Mouse (Mus musculus): Measurements from ENCODE around the gene Tmem208. TPM values are rescaled to one million over a fixed set of nuclear protein-coding genes. Genes with fewer than 3 reads are reported as not detected.
A peak's percentile ranks its signal among the peaks of the same experiment; 100 is the strongest.

Tmem208 gene
- polyA plus RNA-seq, 1 experiment from 2014 or later: 101 TPM

DNA sequence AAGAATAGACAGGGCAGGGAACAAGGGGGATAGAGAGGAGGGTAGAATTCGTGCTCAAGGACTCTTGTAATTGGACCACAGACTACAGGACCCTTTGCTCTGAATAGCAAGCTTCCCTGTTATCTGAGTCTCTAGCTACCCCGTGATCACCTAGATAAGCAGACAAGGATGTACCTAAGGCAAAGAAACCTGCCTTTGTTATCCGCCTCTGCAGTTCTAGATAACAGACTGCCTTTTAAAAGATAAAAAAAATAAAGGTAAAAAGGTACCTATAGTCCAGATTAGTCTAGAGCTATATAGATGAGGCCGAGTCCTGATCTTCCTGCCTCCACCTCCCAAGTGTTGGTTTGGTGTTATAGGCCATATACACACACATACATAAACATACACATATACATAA is 16.6 kb downstream of the Tmem208 start:
- DNase-seq (ENCODE audit: low spot score): no peak
- Histone ChIP-seq H3K4me3 (no peak overlapping the region), H3K36me3 (peaks cover 8% of the 10 kb centered on the region), H3K27ac (no peak overlapping the region), H3K9me3 (no peaks in the 10 kb centered on the region), H3K4me1 (peaks cover 74% of the 10 kb centered on the region), H3K27me3 (ENCODE audit: insufficient read depth, poor library complexity, severe bottlenecking) (no peaks in the 10 kb centered on the region)
- WGBS: 66% methylated on average over 4 of the region's 4 CpGs

DNA sequence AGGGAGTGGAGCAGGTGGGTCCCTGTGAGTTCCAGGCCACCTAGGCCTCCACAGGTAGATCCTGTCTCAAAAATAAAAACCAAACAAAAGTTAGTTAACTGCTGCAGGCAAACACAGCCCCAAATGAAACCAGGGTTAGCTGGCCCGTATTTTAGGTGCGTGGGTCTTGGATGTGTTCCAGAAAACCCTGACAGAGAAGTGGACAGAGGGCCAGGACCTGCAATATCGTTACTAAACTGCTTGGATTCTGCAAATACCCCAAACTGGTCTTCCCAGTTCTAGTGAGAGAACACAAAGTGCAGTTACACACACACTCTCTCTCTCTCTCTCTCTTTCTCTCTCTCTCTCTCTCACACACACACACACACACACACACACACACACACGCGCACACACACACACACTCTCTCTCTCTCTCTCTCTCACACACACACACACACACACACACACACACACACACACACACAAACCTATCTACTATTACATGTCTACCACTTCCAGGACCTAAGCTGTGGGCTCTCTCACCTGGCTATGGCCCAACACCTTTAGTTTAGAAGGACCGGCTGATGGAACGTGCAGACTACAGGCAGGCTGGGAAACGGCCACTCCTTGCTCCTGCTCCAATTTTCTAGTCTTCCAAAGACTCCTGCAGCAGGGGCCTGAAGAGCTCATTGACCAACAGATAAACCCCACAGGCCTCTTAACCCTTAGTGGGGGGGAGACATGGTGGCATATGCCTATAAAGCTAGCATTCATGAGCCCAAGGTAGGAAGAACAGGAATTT is 17.8 kb downstream of the Tmem208 start:
- Histone ChIP-seq H3K4me3 (no peak overlapping the region), H3K27ac (0 out of 2 replicates have a peak overlapping the region, but pooled peaks have one; percentile 36), H3K9me3 (no peaks in the 10 kb centered on the region), H3K4me1 (peaks cover 70% of the 10 kb centered on the region), H3K27me3 (ENCODE audit: insufficient read depth, poor library complexity, severe bottlenecking) (no peaks in the 10 kb centered on the region), H3K36me3 (no peaks in the 10 kb centered on the region)
- whole genome bisulfite sequencing: 59% methylated on average over 8 of the region's 8 CpGs
- DNase-seq (ENCODE audit: low spot score): no peak

DNA sequence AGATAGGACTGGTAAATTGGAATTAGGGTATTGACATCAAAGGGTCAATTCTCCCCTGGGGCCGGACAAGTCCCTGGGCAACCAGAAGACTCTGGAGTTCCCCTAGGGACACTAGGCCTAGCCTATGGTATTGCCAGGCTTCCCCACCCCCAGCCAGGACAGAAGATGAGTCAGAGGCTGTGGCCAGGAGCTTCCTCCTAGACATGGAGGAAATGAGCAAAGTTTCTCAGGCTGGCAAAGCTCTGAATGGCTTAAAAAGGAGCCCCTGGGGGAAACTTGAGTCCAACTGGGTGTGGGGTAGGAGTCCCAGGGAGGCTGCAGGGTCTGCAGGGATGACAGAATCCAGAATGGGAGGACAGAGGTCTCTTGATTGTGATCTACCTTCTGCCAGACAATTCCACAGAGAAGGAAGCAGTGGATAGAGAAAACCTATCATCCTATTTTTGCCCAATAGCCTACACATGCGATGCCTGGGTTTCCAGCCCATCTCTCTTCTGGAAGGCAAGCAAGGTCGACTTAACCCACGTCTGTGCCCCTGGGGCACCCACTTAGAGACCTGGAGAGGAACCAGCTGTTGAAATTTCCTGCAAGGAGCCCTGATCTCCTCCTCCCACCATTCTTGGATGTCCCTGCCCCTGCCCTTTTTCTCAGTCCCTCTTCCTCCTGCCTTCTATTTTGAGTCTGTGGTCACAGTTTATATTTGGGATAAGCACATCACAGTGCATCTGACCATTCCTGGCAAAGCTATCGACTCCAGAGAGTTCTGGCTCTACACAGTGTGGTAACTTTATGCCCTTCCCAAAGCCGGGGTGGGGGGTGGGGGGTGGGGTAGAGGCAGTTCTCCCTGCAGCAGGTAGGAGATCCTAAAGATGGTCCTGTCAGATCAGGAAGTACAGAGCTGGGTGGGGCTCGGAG is 19.2 kb downstream of the Tmem208 start:
- peaks cover 70% of the 10 kb centered on the region for H3K4me1 ChIP-seq
- H3K9me3 ChIP-seq: no peaks in the 10 kb centered on the region
- peak overlapping the region; percentile 89 for H3K27ac ChIP-seq
- no peaks in the 10 kb centered on the region for H3K36me3 ChIP-seq
- DNase-seq (ENCODE audit: low spot score): no peak
- WGBS: 52% methylated on average over 7 of the region's 7 CpGs
- H3K4me3 ChIP-seq: peak overlapping the region; percentile 72
- no peaks in the 10 kb centered on the region for H3K27me3 ChIP-seq (ENCODE audit: insufficient read depth, poor library complexity, severe bottlenecking)

DNA sequence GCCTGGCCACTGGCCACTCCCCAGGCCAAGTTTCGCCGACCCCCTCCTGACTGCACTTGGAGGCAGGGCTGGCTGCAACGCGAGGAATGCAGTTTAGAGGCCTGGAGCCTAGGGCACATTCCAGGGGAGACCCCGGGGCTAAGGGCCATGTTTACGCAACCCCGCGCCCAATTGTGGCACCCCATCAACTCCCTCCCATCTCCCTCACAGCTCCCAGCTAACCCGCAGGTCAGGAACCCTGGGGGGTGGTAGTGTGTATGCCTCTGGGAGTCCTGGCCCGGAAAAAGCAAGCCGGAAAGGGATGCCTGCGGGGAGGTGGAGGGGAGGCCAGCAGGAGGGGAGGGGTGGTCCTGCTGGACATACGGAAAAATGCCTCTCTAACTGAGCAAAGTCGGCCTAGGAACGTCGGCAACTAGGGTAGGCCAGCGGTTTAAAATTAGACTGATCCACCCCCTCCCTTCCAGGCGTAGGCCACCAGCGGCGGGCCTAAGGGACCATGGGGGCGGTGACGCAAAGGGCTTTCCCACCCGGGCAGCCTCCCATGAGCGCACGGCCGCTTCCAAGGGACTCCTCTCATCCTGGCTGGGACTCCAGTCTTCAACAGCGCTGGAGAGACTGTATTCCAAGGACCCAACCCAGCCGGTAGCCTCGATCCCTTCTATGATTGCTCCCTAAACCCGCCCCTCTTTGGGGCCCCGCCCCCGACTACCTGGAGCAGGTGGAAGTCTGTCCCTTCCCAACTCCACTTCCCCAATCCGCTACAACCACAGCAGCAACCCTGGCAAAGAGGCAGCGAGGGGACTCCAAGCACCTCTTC is 20.7 kb downstream of the Tmem208 start:
- WGBS: under 1% methylated on average over 34 of the region's 34 CpGs
- peak; percentile 87 for DNase-seq (ENCODE audit: low spot score)
- Histone ChIP-seq H3K27me3 (ENCODE audit: insufficient read depth, poor library complexity, severe bottlenecking) (no peaks in the 10 kb centered on the region), H3K4me3 (peak overlapping the region; percentile 72), H3K4me1 (peaks cover 60% of the 10 kb centered on the region), H3K36me3 (no peaks in the 10 kb centered on the region), H3K9me3 (no peaks in the 10 kb centered on the region), H3K27ac (peak overlapping the region; percentile 89)

DNA sequence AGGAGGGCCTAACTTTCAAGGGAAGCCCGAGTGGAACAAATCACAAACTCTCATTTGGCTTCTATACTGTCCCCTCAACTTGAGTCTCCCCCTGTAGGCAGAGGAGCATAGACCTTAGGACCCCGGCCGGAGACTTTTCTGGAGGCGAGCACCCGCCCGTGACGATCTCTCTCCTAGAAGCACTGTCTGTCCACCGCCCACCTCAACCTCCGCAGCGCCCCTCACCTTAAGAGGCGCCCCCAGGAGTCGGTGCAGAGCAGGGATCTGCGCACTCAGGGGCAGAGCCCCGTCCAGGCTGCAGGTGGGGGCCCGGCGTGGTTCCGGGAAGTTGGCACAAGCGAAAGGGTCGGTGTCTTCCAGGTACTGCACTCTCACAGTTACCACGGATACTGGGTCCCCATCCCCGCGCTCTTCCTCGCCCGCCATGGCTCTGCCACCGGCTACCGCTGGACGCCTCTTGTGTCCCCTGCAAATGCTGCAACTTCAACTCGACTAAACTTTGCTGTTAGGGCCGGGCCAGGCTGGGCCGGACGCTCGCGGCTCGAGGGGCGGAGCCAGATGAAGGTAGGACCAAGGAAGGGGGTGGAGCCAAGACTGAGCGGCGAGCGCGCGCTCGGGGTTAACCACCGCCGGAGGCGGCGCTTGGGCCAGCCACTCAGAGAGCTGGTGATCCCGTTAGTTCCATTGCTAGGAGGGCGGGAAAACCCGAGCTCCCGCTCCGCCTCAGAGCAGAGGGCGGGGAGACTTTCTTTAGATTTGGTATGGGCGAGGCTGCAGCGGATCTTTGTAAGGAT is 21.5 kb downstream of the Tmem208 start, which contains the start of gene Fhod1:
Gene Fhod1, minus strand, starts transcription at position 526 of the 794 bp plus-strand sequence.
- WGBS: under 1% methylated on average over 53 of the region's 53 CpGs

DNA sequence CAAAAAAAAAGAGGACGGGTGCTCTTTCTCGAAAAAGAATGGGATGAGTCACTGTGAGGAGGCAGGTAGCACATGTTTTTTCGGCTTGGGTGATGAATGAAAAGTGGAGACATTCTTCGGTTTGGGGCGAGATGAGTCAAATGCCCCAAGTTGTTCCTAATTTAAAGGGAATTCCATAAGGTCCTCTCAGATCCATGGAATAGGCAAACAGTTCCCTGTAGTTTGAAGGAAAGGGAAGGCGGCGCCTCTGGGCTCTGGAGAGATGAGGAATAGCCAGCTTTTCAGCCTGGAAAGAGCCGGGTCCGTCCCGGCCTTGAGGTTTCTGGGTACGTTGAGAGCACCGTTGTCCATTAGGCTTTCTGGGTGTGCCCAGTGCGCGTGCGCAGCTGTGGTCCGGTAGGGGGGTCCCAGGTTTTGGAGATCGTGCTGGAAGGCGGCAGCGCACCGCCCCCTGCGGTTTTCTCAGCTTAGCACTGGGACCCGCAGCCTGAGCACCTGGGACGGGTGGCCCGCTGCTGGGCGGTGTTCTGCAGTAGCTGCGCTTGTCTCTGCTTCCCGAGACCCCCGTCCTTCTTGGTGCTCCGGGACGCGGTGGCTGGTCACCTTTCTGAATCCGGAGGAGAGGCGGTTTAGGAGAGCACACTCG is 22.4 kb downstream of the Tmem208 start, which contains the start of gene Slc9a5:
Gene Slc9a5, plus strand, starts transcription at position 394 of the 646 bp plus-strand sequence.
- under 1% methylated on average over 34 of the region's 34 CpGs for WGBS
- Histone ChIP-seq H3K27me3 (ENCODE audit: insufficient read depth, poor library complexity, severe bottlenecking) (no peaks in the 10 kb centered on the region), H3K27ac (peak within 1 kb of the TSS; percentile 89), H3K36me3 (no peaks in the 10 kb centered on the region), H3K4me3 (peak within 1 kb of the TSS; percentile 72), H3K4me1 (peaks cover 56% of the 10 kb centered on the region), H3K9me3 (no peaks in the 10 kb centered on the region)
- DNase-seq (ENCODE audit: low spot score): peak; percentile 91

More for the DNA sequence above, 21.5 kb downstream of the Tmem208 start, which contains the start of gene Fhod1:
- Histone ChIP-seq H3K4me3 (peak within 1 kb of the TSS; percentile 72), H3K27me3 (ENCODE audit: insufficient read depth, poor library complexity, severe bottlenecking) (no peaks in the 10 kb centered on the region), H3K4me1 (peaks cover 60% of the 10 kb centered on the region), H3K27ac (peak within 1 kb of the TSS; percentile 89), H3K36me3 (no peaks in the 10 kb centered on the region), H3K9me3 (no peaks in the 10 kb centered on the region)
- peak; percentile 97 for DNase-seq (ENCODE audit: low spot score)

DNA sequence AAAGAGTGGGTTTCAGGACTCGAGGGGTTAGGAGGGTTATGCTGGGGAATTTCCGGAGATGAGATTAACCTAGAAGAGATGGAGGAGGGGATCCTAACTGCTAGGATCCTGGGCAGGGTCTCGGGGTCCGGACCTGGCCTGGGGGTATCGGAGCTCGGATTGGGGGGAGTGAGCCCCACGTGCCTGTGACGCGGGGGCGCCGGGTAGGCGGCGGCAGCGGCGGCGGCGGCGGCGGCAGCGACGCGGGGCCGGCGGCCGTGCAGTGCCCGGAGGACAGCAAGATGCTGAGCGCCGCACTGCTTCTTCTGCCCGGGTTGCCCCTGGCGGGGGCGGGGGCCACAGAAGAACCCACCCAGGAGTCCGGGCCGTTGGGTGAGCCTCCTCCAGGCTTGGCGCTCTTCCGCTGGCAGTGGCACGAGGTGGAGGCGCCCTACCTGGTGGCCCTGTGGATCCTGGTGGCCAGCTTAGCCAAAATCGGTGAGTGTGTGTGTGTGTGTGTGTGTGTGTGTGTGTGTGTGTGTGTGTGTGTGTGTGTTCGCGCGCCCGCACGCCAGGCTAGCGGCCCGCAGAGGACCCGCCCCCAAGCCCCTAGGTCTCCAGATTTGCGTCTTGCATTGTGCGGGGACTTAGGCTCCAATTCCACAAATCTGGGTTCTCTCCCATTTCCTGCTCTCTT is 23.1 kb downstream of the Tmem208 start:
- H3K9me3 ChIP-seq: no peaks in the 10 kb centered on the region
- WGBS: under 1% methylated on average over 47 of the region's 48 CpGs
- H3K27ac ChIP-seq: peak overlapping the region; percentile 89
- no peaks in the 10 kb centered on the region for H3K27me3 ChIP-seq (ENCODE audit: insufficient read depth, poor library complexity, severe bottlenecking)
- H3K4me1 ChIP-seq: peaks cover 50% of the 10 kb centered on the region
- no peaks in the 10 kb centered on the region for H3K36me3 ChIP-seq
- no peak for DNase-seq (ENCODE audit: low spot score)
- peak overlapping the region; percentile 72 for H3K4me3 ChIP-seq

DNA sequence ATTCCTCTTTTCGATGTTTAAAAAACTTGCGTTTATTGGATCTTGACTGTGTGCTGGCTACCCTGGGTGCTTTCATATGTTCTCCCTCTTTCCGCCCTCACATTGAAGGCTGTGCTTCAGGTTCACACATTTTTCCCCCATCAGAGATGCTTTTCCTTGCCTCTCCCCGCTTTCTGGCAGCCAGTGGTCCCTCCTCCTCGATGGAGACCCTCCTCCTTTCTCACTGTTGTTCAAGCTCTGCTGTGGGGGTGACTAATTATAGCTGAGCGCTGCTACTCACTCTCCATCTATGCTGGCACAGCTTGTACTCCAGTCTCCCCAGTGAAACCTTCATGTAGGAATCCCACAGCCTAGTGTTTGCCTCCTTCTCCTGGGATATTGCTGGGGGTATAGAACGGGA is 24.0 kb downstream of the Tmem208 start:
- Histone ChIP-seq H3K27ac (no peak overlapping the region), H3K4me3 (peak overlapping the region; percentile 72), H3K4me1 (peaks cover 46% of the 10 kb centered on the region), H3K27me3 (ENCODE audit: insufficient read depth, poor library complexity, severe bottlenecking) (no peaks in the 10 kb centered on the region), H3K9me3 (no peaks in the 10 kb centered on the region), H3K36me3 (no peaks in the 10 kb centered on the region)
- no peak for DNase-seq (ENCODE audit: low spot score)
- WGBS: 35% methylated on average over 7 of the region's 7 CpGs

DNA sequence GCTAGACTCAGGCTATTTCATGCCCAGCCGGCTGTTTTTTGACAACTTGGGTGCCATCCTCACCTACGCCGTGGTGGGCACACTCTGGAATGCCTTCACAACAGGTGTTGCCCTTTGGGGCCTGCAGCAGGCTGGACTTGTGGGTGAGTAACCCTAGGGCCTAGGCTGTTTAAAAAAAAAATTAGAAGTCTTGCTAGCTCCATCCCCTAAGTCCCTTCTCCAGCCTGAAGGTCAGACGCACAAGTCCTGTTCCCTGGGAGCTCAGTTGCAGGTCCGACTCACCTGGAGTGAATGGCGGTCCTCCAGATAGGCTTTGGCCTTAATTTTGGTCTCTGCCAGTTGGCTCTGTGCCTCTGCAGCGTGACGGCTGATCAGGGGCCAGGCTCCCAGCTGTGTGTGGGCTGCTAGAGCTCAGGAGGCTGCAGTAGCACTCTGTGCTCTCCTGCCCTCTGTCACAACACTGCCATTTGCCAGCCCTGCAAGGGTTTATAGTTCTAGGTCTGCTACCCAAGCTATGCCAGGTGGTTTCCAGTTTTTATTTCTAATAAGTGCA is 27.5 kb downstream of the Tmem208 start:
- Histone ChIP-seq H3K27ac (no peak overlapping the region), H3K9me3 (no peaks in the 10 kb centered on the region), H3K36me3 (peaks cover 15% of the 10 kb centered on the region; the same call in 1 of the 2 replicates), H3K27me3 (ENCODE audit: insufficient read depth, poor library complexity, severe bottlenecking) (no peaks in the 10 kb centered on the region), H3K4me1 (peaks cover 33% of the 10 kb centered on the region), H3K4me3 (no peak overlapping the region)
- WGBS: 79% methylated on average over 8 of the region's 8 CpGs
- no peak for DNase-seq (ENCODE audit: low spot score)

DNA sequence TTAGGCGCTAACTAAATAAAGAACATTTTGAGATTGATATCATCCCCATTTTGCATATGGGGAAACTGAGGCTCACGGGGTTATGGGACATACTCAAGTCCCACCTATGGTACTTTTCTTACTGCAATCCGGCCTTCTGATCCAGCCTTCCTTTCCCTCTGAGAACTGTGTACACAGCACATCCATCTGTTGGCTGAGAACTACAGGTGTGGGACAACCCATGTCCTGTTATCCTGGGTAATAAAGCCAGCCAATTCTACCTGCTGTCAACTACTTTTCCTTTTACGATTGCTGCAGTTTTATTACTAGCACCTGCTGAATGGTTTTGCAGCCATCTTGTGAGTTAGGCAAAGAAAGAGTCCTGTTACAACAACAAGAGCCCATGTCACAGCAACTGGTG is 28.4 kb downstream of the Tmem208 start:
- DNase-seq (ENCODE audit: low spot score): no peak
- H3K27ac ChIP-seq: no peak overlapping the region
- H3K9me3 ChIP-seq: no peaks in the 10 kb centered on the region
- H3K4me1 ChIP-seq: peaks cover 35% of the 10 kb centered on the region
- WGBS: 88% methylated on average over 4 of the region's 4 CpGs
- H3K36me3 ChIP-seq: peaks cover 15% of the 10 kb centered on the region; the same call in 1 of the 2 replicates
- no peak overlapping the region for H3K4me3 ChIP-seq
- H3K27me3 ChIP-seq (ENCODE audit: insufficient read depth, poor library complexity, severe bottlenecking): no peaks in the 10 kb centered on the region
